Mouse (Mus musculus) CH12F3 (cell line): ENCODE data around the gene Ereg.

Experiments used
- in situ Hi-C: fragments of 300-500 bp; cut with MboI; formaldehyde crosslinking; loops from 2 replicates; pipeline ENCODE4 v1.14.3; 2020; ENCODE audit warnings: low sequenced_read_pairs

The Ereg gene

GRCm38 (mm10) chr5:91110023-91110670, 35.7 kb downstream of the Ereg start:
- in situ Hi-C loops: no loop called here

- in situ Hi-C loops: no loop called here
These were observed 36.6 kb downstream of the Ereg start for GRCm38 (mm10) chr5:91111019-91111418.

- in situ Hi-C loops: no loop called here
These were observed 39.5 kb downstream of the Ereg start for GRCm38 (mm10) chr5:91113967-91114366.

GRCm38 (mm10) chr5:91114574-91114973, 40.2 kb downstream of the Ereg start:
- in situ Hi-C loops: no loop called here

DNA sequence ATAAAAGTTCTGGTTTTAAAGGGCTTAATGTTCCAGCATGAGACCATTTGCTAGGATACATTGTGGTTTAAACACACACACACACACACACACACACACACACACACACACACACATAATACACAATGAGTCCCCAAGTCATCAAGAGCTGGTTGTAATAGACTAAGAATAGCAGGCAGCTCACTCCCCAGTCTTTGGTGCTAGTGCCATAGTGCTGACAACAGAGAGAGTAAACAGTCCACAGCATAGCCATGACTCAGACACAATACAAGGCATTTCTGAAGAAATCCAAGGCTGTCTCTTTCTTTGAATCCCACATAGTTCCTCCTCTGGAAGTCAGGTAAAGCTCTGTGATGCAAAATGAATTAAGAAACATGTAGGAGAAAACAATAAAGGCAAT, 44.2 kb downstream of the Ereg start:
- in situ Hi-C loops: no loop called here

DNA sequence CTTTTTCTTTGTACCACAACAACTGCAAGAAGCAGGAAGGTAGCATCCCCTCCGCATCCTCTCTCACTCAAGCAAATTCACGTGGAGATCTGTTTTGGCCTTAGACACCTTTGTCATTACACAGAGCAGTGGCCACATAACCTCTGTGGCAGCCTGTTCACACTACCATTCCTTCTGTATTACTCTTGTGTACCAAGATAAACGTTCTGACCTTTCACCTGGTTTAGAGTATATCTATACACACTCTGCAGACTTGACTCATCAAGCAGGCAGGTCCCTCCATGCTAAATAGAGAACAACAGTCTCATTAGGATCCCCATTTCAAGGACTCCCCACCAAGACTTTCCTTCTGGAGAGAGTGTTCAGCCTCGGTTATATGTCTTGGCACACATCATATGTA, 49.0 kb downstream of the Ereg start:
- in situ Hi-C loops: no loop called here

GRCm38 (mm10) chr5:91124140-91124539, 49.7 kb downstream of the Ereg start:
- in situ Hi-C loops: no loop called here

GRCm38 (mm10) chr5:91126623-91127022, 52.2 kb downstream of the Ereg start:
- in situ Hi-C loops: no loop called here

- in situ Hi-C loops: no loop called here
These were observed 60.5 kb downstream of the Ereg start for GRCm38 (mm10) chr5:91134961-91135360.

DNA sequence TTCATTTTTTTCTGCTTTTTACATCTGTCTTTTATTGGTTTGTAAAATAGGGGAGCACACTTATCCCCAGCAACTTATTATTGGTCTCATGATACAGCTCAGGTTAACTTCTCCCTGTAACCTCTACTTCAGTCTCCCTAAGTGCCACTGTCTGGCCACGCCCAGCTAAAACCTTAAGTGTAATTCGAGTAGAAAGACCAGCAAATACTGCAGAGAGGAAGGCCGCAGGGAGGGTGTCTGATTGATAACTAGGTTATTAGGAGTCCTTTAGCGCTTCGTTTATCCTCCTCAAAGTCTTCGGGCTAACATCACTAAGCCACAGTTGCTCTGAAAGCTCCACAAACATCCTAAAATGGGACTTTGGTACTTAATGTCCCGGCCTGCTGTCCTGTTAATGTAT, 64.5 kb downstream of the Ereg start:
- in situ Hi-C loops: no loop called here

DNA sequence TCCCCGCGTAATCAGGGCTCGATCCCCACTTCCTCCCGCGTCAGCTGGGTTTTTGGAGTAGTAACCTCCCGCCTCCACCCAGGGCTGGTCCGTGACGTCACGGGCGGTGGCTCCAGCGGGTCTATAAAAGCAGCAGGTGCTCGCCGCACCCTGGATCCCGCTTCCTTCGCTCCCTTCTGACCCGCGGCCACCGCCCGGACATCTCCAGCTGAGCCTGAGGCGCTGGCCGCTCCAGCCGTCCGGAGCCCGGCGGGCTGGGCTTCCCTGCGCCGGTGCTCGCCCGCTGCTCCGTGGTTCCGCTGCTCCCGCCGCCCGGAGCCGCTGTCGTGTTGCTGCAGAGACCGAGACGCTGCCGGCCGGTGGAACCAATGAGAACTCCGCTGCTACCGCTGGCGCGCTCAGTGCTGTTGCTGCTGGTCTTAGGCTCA, 65.0 kb downstream of the Ereg start, which contains the start of gene Areg:
Gene Areg (plus strand): TSS at position 154 of the 428 bp plus-strand sequence.
- in situ Hi-C loops: no loop called here

DNA sequence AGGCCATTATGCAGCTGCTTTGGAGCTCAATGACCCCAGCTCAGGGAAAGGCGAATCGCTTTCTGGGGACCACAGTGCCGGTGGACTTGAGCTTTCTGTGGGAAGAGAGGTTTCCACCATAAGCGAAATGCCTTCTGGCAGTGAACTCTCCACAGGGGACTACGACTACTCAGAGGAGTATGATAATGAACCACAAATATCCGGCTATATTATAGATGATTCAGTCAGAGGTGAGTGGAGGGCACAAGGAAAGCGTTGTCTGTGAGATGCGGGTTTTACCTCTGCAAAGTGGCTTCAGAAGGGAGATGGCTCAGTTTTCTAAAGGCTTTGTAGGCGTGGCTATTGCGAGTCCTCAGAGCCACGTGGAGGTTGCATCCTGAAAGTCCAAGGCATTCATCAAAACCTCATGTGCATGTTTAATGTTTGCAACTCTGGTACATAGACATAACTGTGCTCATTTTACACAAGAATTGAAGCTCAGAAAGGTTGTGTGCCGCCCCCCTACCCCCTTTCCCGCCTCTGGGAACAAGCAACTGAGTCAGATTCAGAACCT, 66.5 kb downstream of the Ereg start:
- in situ Hi-C loops: no loop called here
